ENCODE assay signal across 8 mouse cellular contexts in the genomic region with DNA sequence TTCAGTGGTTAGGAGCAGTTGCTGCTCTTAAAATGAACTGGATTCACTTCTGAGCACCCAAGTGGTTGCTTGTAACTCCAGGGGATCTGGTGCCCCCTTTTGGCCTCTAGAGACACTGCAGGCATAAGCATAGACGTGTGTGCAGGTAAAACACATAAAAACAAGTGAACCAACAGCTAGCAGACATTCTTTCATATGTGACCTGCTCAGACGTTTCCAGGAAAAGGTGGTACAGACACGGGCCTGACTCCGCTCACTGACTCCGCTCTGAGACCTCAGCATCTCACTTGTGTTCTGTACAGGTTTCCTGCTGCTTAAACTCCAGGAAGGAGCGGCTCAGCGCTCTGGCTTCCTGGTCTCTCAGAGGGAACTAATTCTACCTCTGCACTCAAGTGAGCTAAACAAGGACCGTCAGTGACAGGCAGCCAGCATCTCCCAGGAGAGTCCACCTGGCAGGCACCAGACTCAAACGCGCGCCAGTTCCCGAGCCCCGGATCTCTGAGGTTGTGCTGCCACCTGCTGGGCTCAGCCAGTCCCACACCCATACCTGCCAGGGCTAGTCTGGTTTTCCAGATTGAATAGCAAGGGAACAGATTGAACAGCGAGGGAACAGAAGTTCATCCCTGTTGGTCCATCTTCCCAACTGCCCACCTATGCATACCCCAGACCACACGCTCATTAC. TPM values are rescaled to one million over a fixed set of nuclear protein-coding genes. Genes with fewer than 3 reads are reported as not detected.
DNase-seq lines count a peak whose midpoint lies in the region; ATAC-seq and TF ChIP-seq lines count a peak whose summit lies in the region.

No protein-coding gene starts in this region.

- peak; percentile 87 for TF ChIP-seq CTCF in cerebellum, adult 2 months (IDR thresholded peaks at IDR 0.05; ENCODE audit: borderline replicate concordance, insufficient read depth, low read depth, low read length)
- peak; percentile 92 for TF ChIP-seq CTCF in lung, postnatal 0 days (IDR thresholded peaks at IDR 0.05)

- no peaks in the 10 kb centered on the region for H3K27me3 ChIP-seq in cerebellum, adult 2 months (ENCODE audit: control insufficient read depth, insufficient read depth, low read length)
- no peaks in the 10 kb centered on the region for H3K27me3 ChIP-seq in lung, postnatal 0 days (replicated peaks; ENCODE audit: insufficient read depth, low read length)

- TF ChIP-seq POLR2A in cerebellum, adult 2 months (IDR thresholded peaks at IDR 0.05; ENCODE audit: borderline replicate concordance, insufficient read depth, low read length) = no peak

- H3K4me3 ChIP-seq in ES-E14 (ENCODE audit: insufficient read depth in 1 of 2, low read depth in 1 of 2, low read length in 2 of 2, poor library complexity in 1 of 2, severe bottlenecking in 1 of 2) = peak overlapping the region; percentile 46 to 58
- H3K4me3 ChIP-seq in cerebellum, adult 2 months (replicated peaks; ENCODE audit: insufficient read depth, low read depth, low read length) = peak overlapping the region; percentile 54
- peak overlapping the region; percentile 22; the same call in 1 of the 2 replicates for H3K4me3 ChIP-seq in lung, postnatal 0 days (ENCODE audit: low read depth, low read length)

- no peak for TF ChIP-seq EP300 in lung, postnatal 0 days (IDR thresholded peaks at IDR 0.05)

- H3K4me2 ChIP-seq in lung, postnatal 0 days (replicated peaks; ENCODE audit: low read depth, low read length) = peak overlapping the region; percentile 62

- in situ Hi-C loops in ES-E14 (cut with MboI; ENCODE audit: low sequenced_read_pairs in 2 of 2, unreplicated experiment in 2 of 2) = no loop called here

- H3K27ac ChIP-seq in ES-E14 (ENCODE audit: insufficient read depth, low read depth, low read length, poor library complexity, severe bottlenecking) = peak overlapping the region; percentile 66
- no peak overlapping the region for H3K27ac ChIP-seq in cerebellum, adult 2 months (ENCODE audit: insufficient read depth, low read length)
- no peak overlapping the region for H3K27ac ChIP-seq in lung, postnatal 0 days (ENCODE audit: low read length)

- peaks cover 0 to 8% of the 10 kb centered on the region in 2 experiments; a peak in 2 of 4 replicates for H3K4me1 ChIP-seq in ES-E14 (ENCODE audit: control insufficient read depth in 2 of 2, insufficient read depth in 2 of 2, low read length in 2 of 2, poor library complexity in 1 of 2)
- 0 out of 2 replicates have a peak, but pooled peaks cover 2% of the 10 kb centered on the region for H3K4me1 ChIP-seq in cerebellum, adult 2 months (ENCODE audit: control insufficient read depth, insufficient read depth, low read length)
- H3K4me1 ChIP-seq in lung, postnatal 0 days (ENCODE audit: insufficient read depth, low read depth, low read length) = no peaks in the 10 kb centered on the region

- peak overlapping the region; percentile 25; the same call in 1 of the 2 replicates for H3K9ac ChIP-seq in ES-E14 (ENCODE audit: insufficient read depth, low read depth, low read length, poor library complexity, severe bottlenecking)
- no peak overlapping the region for H3K9ac ChIP-seq in lung, postnatal 0 days (replicated peaks; ENCODE audit: low read depth)

- H3K9me3 ChIP-seq in ES-E14 (ENCODE audit: control insufficient read depth, insufficient read depth, low read depth, low read length) = no peaks in the 10 kb centered on the region
- no peaks in the 10 kb centered on the region for H3K9me3 ChIP-seq in lung, postnatal 0 days (ENCODE audit: low read length)

- no peaks in the 10 kb centered on the region for H3K36me3 ChIP-seq in ES-E14 (ENCODE audit: control insufficient read depth, insufficient read depth, low read length, poor library complexity, severe bottlenecking)
- peaks cover 5% of the 10 kb centered on the region; the same call in 1 of the 2 replicates for H3K36me3 ChIP-seq in lung, postnatal 0 days (ENCODE audit: insufficient read depth, low read length)

- WGBS in cerebellum, adult 2 months = under 1% methylated on average over 15 of the region's 15 CpGs
- WGBS in lung, postnatal 0 days = 5% methylated on average over 15 of the region's 15 CpGs

- peak; percentile 67 for DNase-seq in ES-E14 (ENCODE audit: low read depth, low spot score)
- peak; percentile 88 to 94 for DNase-seq in cerebellum, adult 2 months
- peak; percentile 72 for DNase-seq in forelimb bud, embryonic 11.5 days (ENCODE audit: low read depth, low spot score)
- DNase-seq in layer of hippocampus, adult 9-11 months = peak; percentile 64
- DNase-seq in lung, postnatal 0 days (ENCODE audit: low spot score) = peak; percentile 83
- DNase-seq in ovary, postnatal 14 days (ENCODE audit: low spot score) = peak; percentile 81
- DNase-seq in thymus, postnatal 10 days (ENCODE audit: low spot score in 2 of 2) = peak; percentile 64 to 85

- ATAC-seq in hematopoietic stem cell, adult 5-6 weeks (replicated peaks in 1 of 2; ENCODE audit: insufficient read depth in 1 of 2, low FRiP score in 2 of 2, low TSS enrichment in 1 of 2, low read depth in 1 of 2, poor library complexity in 2 of 2, severe bottlenecking in 2 of 2) = peak; percentile 86 to 98
- peak; percentile 89 for ATAC-seq in lung, postnatal 0 days

TF ChIP-seq in ES-E14, 5 proteins besides CTCF, POLR2A, EP300 and RAD21:
- TF ChIP-seq ZC3H11A (IDR thresholded peaks at IDR 0.05; ENCODE audit: borderline replicate concordance, low read depth, low read length) = peak; percentile 68; the same call in 1 of the 2 replicates
- no peak; the same call in 1 of the 2 replicates for TF ChIP-seq HCFC1 (IDR thresholded peaks at IDR 0.05; ENCODE audit: borderline replicate concordance, insufficient read depth, low read length)

RNA-seq across cellular contexts. Expression of gene Gm14137, which starts 14.9 kb away (rescaled TPM):
- total RNA-seq in ES-E14 (2012; rRNA removed) = 0.37 and 0.45 TPM in 2 replicates
- polyA plus RNA-seq in cerebellum, adult 2 months (2012; rRNA removed) = not detected in 2 replicates
- total RNA-seq in hematopoietic stem cell, adult 5-6 weeks (2017) = not detected in 2 replicates
- 0.12 and 0.13 TPM in 2 replicates for polyA plus RNA-seq in lung, postnatal 0 days (2015; fragmentation: Nextera tagmentation; extraction: Ambion mirVana)

RNA-seq across cellular contexts. Expression of gene Zfyve19, which starts 19.2 kb away (rescaled TPM):
- total RNA-seq in ES-E14 (2012; rRNA removed) = 15.7 and 19.8 TPM in 2 replicates
- polyA plus RNA-seq in cerebellum, adult 2 months (2012; rRNA removed) = 62.7 and 65.6 TPM in 2 replicates
- total RNA-seq in hematopoietic stem cell, adult 5-6 weeks (2017) = 47.1 and 53.7 TPM in 2 replicates
- polyA plus RNA-seq in lung, postnatal 0 days (2015; fragmentation: Nextera tagmentation; extraction: Ambion mirVana) = 32.0 TPM in 2 replicates

RNA-seq across cellular contexts. Expression of gene Dnajc17, which starts 19.4 kb away (rescaled TPM):
- total RNA-seq in ES-E14 (2012; rRNA removed) = 11.7 and 15.2 TPM in 2 replicates
- polyA plus RNA-seq in cerebellum, adult 2 months (2012; rRNA removed) = 23.0 and 23.7 TPM in 2 replicates
- 37.1 and 64.7 TPM in 2 replicates for total RNA-seq in hematopoietic stem cell, adult 5-6 weeks (2017)
- polyA plus RNA-seq in lung, postnatal 0 days (2015; fragmentation: Nextera tagmentation; extraction: Ambion mirVana) = 11.8 and 13.2 TPM in 2 replicates

RNA-seq across cellular contexts. Expression of gene Gchfr, which starts 21.6 kb away (rescaled TPM):
- total RNA-seq in ES-E14 (2012; rRNA removed) = 12.7 and 14.1 TPM in 2 replicates
- 7.5 and 9.6 TPM in 2 replicates for polyA plus RNA-seq in cerebellum, adult 2 months (2012; rRNA removed)
- total RNA-seq in hematopoietic stem cell, adult 5-6 weeks (2017) = 2.2 TPM in 1 of 2 replicates, not detected in the other
- polyA plus RNA-seq in lung, postnatal 0 days (2015; fragmentation: Nextera tagmentation; extraction: Ambion mirVana) = 13.9 and 14.2 TPM in 2 replicates

RNA-seq across cellular contexts. Expression of gene Rmdn3, which starts 32.3 kb away (rescaled TPM):
- 72.9 and 95.9 TPM in 2 replicates for total RNA-seq in ES-E14 (2012; rRNA removed)
- polyA plus RNA-seq in cerebellum, adult 2 months (2012; rRNA removed) = 95.0 and 104 TPM in 2 replicates
- 35.9 and 38.9 TPM in 2 replicates for total RNA-seq in hematopoietic stem cell, adult 5-6 weeks (2017)
- 28.2 and 28.4 TPM in 2 replicates for polyA plus RNA-seq in lung, postnatal 0 days (2015; fragmentation: Nextera tagmentation; extraction: Ambion mirVana)
